Mouse (Mus musculus): ENCODE results near the gene Lyzl6.
A peak's percentile ranks its signal among the peaks of the same experiment; 100 is the strongest.

GRCm38 (mm10) chr11:103639407-103639946, 787 bp upstream of the Lyzl6 start:
- no peak for TF ChIP-seq POLR2A (IDR thresholded peaks at IDR 0.05; ENCODE audit: low read depth, low read length)
- peak; percentile 95; the same call in 1 of the 2 replicates for TF ChIP-seq CTCF (IDR thresholded peaks at IDR 0.05; ENCODE audit: extremely low read depth, insufficient read length, insufficient replicate concordance, low read depth, low read length)
